Mouse (Mus musculus) G1E (cell line): ENCODE measurements around the gene Gm5678.

Source experiments
- CTCF ChIP-seq: IDR thresholded peaks from 2 replicates; pipeline ENCODE4 v1.5.1; 2012; ENCODE audit warnings: low read depth, low read length, inconsistent platforms, mixed read lengths
- GATA1 ChIP-seq: IDR thresholded peaks from 2 replicates; pipeline ENCODE4 v1.6.1; 2012; ENCODE audit warnings: borderline replicate concordance, low read length, inconsistent platforms, mixed read lengths
- GATA2 ChIP-seq: IDR thresholded peaks from 2 replicates; pipeline ENCODE4 v1.6.1; 2012; ENCODE audit warnings: low read depth, low read length, inconsistent platforms, borderline replicate concordance
- POLR2AphosphoS5 ChIP-seq: IDR thresholded peaks from 2 replicates; pipeline ENCODE4 v1.6.1; 2012; ENCODE audit warnings: low read depth, low read length, inconsistent platforms; ENCODE audit not compliant: insufficient replicate concordance
- TAL1 ChIP-seq: conservative IDR thresholded peaks from 2 replicates; pipeline ENCODE4 v1.6.1; 2012; ENCODE audit warnings: low read depth, low read length, inconsistent platforms, mixed read lengths

- TF ChIP-seq CTCF, result no peak
- TF ChIP-seq GATA1, result no peak
- no peak for TF ChIP-seq POLR2AphosphoS5
- no peak for TF ChIP-seq TAL1
- TF ChIP-seq GATA2, result no peak
Observed at GRCm38 (mm10) chr16:93592711-93593110, 35.2 kb upstream of the Gm5678 start.
